Mouse (Mus musculus) frontal cortex, adult 2 months (tissue): ENCODE measurements around the gene Glp1r. TPM values are rescaled to one million over a fixed set of nuclear protein-coding genes. Genes with fewer than 3 reads are reported as not detected.

Experiments used
- polyA plus RNA-seq: library from polyadenylated mRNA; depleted of rRNA; stranded (reverse); fragments of >200 nt; gene quantifications from 2 replicates; pipeline ENCODE4 v1.2.3, GENCODE M21; 2012; rRNA removed

The Glp1r gene
- polyA plus RNA-seq, 1 experiment: 0.70 TPM

Other genes with a start within 250 kb of the Glp1r start
- gene Umodl1, start 52.8 kb downstream of the Glp1r start, polyA plus RNA-seq: 0.22 and 0.80 TPM in 2 replicates
- 29.5 and 29.6 TPM in 2 replicates for gene Abcg1, start 155.9 kb downstream of the Glp1r start, polyA plus RNA-seq
- 0.24 and 1.8 TPM in 2 replicates for gene Tff3, start 227.8 kb downstream of the Glp1r start, polyA plus RNA-seq
- gene Tff2, start 242.5 kb downstream of the Glp1r start, polyA plus RNA-seq: not detected in 2 replicates